Mouse (Mus musculus) kidney, adult 9 months (tissue): ENCODE measurements around the gene Vps41.

ENCODE experiments used
- DNase-seq: peaks from one replicate; pipeline ENCODE4 v3.0.0; 2022

Vps41 gene

GRCm38 (mm10) chr13:18797555-18797954 lies 80.5 kb downstream of the Vps41 start:
- no peak for DNase-seq

GRCm38 (mm10) chr13:18800434-18800833 lies 83.3 kb downstream of the Vps41 start:
- DNase-seq = no peak

GRCm38 (mm10) chr13:18809465-18809864 lies 92.4 kb downstream of the Vps41 start:
- DNase-seq = no peak

GRCm38 (mm10) chr13:18809978-18810675 lies 93.0 kb downstream of the Vps41 start:
- peak; percentile 63 for DNase-seq

- DNase-seq = no peak
Measured at GRCm38 (mm10) chr13:18824420-18825123, 107.5 kb downstream of the Vps41 start.

- no peak for DNase-seq
Measured at GRCm38 (mm10) chr13:18827029-18827428, 109.9 kb downstream of the Vps41 start.

GRCm38 (mm10) chr13:18830486-18830885 lies 113.4 kb downstream of the Vps41 start:
- no peak for DNase-seq

GRCm38 (mm10) chr13:18839231-18839630 lies 122.1 kb downstream of the Vps41 start:
- DNase-seq = no peak

- no peak for DNase-seq
Measured at GRCm38 (mm10) chr13:18840366-18840765, 123.3 kb downstream of the Vps41 start.

GRCm38 (mm10) chr13:18841019-18841418 lies 123.9 kb downstream of the Vps41 start:
- no peak for DNase-seq

GRCm38 (mm10) chr13:18841752-18842282 lies 124.7 kb downstream of the Vps41 start:
- no peak for DNase-seq

- DNase-seq = no peak
Measured at GRCm38 (mm10) chr13:18842556-18842955, 125.5 kb downstream of the Vps41 start.

- no peak for DNase-seq
Measured at GRCm38 (mm10) chr13:18843546-18843945, 126.5 kb downstream of the Vps41 start.

- no peak for DNase-seq
Measured at GRCm38 (mm10) chr13:18847386-18847785, 130.3 kb downstream of the Vps41 start.

GRCm38 (mm10) chr13:18849563-18849962 lies 132.5 kb downstream of the Vps41 start:
- no peak for DNase-seq

GRCm38 (mm10) chr13:18851182-18851581 lies 134.1 kb downstream of the Vps41 start:
- no peak for DNase-seq

- peak; percentile 5 for DNase-seq
Measured at GRCm38 (mm10) chr13:18852718-18853117, 135.6 kb downstream of the Vps41 start.

GRCm38 (mm10) chr13:18856026-18856802 lies 139.1 kb downstream of the Vps41 start:
- no peak for DNase-seq

GRCm38 (mm10) chr13:18858183-18858582 lies 141.1 kb downstream of the Vps41 start:
- DNase-seq = no peak

GRCm38 (mm10) chr13:18859389-18859788 lies 142.3 kb downstream of the Vps41 start:
- DNase-seq = no peak

GRCm38 (mm10) chr13:18868030-18868490 lies 151.0 kb downstream of the Vps41 start:
- peak; percentile 66 for DNase-seq

- no peak for DNase-seq
Measured at GRCm38 (mm10) chr13:18868825-18869224, 151.7 kb downstream of the Vps41 start.

GRCm38 (mm10) chr13:18875321-18875720 lies 158.2 kb downstream of the Vps41 start:
- DNase-seq = no peak
